ENCODE assay signal across 10 mouse cellular contexts in the genomic region with DNA sequence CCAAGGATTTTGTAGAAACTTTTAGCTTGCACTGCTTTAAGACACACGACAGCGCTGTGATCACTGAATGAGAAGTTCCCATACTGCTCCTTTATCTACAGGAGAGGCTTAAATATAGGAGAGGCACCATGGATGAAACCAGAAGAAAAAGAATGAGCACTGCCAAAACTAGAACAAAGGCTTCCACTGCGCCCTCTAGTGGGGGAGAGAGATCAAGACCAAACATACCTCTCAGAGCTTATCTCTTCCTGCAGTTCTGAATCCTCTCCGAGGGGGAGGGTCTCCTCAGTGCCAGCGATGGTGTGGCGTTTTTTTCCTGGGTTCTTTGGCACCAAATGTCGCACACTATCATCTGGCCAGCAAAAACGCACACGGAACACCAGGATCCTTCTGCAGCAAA. TPM values are rescaled to one million over a fixed set of nuclear protein-coding genes. Genes with fewer than 3 reads are reported as not detected.
DNase-seq lines count a peak whose midpoint lies in the region; ATAC-seq and TF ChIP-seq lines count a peak whose summit lies in the region.
"Had no signal": no experiment of that assay in that cellular context is flagged by ENCODE, and none has a peak within 500 bp of the region (broad histone marks: within the 10 kb centered on the region; RNA-seq: fewer than 3 reads in every experiment).

No protein-coding gene starts in this region.

- TF ChIP-seq CTCF in kidney, adult 2 months (conservative IDR thresholded peaks at IDR 0.05; ENCODE audit: insufficient read depth, insufficient read length, low read depth, low read length) = peak; percentile 35

- H3K4me1 ChIP-seq in kidney, adult 2 months (ENCODE audit: control insufficient read depth, insufficient read depth, low read length) = no peaks in the 10 kb centered on the region
- no peaks in the 10 kb centered on the region for H3K4me1 ChIP-seq in kidney, embryonic 14.5 days (ENCODE audit: control insufficient read depth, insufficient read depth, low read length)
- H3K4me1 ChIP-seq in ES-E14 (ENCODE audit: control insufficient read depth in 2 of 2, insufficient read depth in 2 of 2, low read length in 2 of 2, poor library complexity in 1 of 2) = no peaks in the 10 kb centered on the region
- H3K4me1 ChIP-seq in forebrain, embryonic 12.5 days = no peaks in the 10 kb centered on the region
- H3K4me1 ChIP-seq: embryonic facial prominence, embryonic 13.5 days; hindbrain, embryonic 15.5 days; midbrain, embryonic 13.5 days had no signal

- no peak overlapping the region for H3K4me3 ChIP-seq in kidney, adult 2 months (ENCODE audit: insufficient read depth, low read depth, low read length)
- no peak overlapping the region for H3K4me3 ChIP-seq in kidney, embryonic 14.5 days (ENCODE audit: low read length)
- no peak overlapping the region for H3K4me3 ChIP-seq in ES-E14 (ENCODE audit: insufficient read depth in 1 of 2, low read depth in 1 of 2, low read length in 2 of 2, poor library complexity in 1 of 2, severe bottlenecking in 1 of 2)
- H3K4me3 ChIP-seq in forebrain, embryonic 12.5 days (replicated peaks) = no peak overlapping the region
- H3K4me3 ChIP-seq: embryonic facial prominence, embryonic 13.5 days; hindbrain, embryonic 15.5 days; midbrain, embryonic 13.5 days had no signal

- ATAC-seq in kidney, embryonic 14.5 days (ENCODE audit: low FRiP score, low TSS enrichment) = no peak
- no peak for ATAC-seq in forebrain, embryonic 12.5 days (ENCODE audit: low FRiP score)
- ATAC-seq: midbrain, embryonic 13.5 days had no signal

- H3K27ac ChIP-seq in kidney, adult 2 months (ENCODE audit: insufficient read depth, low read depth, low read length) = no peak overlapping the region
- no peak overlapping the region for H3K27ac ChIP-seq in kidney, embryonic 14.5 days (ENCODE audit: low read depth, low read length)
- H3K27ac ChIP-seq in ES-E14 (ENCODE audit: insufficient read depth, low read depth, low read length, poor library complexity, severe bottlenecking) = no peak overlapping the region
- no peak overlapping the region for H3K27ac ChIP-seq in forebrain, embryonic 12.5 days
- H3K27ac ChIP-seq: embryonic facial prominence, embryonic 13.5 days; hindbrain, embryonic 15.5 days; midbrain, embryonic 13.5 days had no signal

- TF ChIP-seq POLR2A in kidney, adult 2 months (IDR thresholded peaks at IDR 0.05; ENCODE audit: low read depth, low read length) = no peak

- H3K36me3 ChIP-seq in kidney, adult 2 months (ENCODE audit: control insufficient read depth, insufficient read depth, low read length) = no peaks in the 10 kb centered on the region
- no peaks in the 10 kb centered on the region for H3K36me3 ChIP-seq in kidney, embryonic 14.5 days (ENCODE audit: control insufficient read depth, insufficient read depth, low read length)
- H3K36me3 ChIP-seq in ES-E14 (ENCODE audit: control insufficient read depth, insufficient read depth, low read length, poor library complexity, severe bottlenecking) = no peaks in the 10 kb centered on the region
- no peaks in the 10 kb centered on the region for H3K36me3 ChIP-seq in forebrain, embryonic 12.5 days (replicated peaks)
- H3K36me3 ChIP-seq: embryonic facial prominence, embryonic 13.5 days; hindbrain, embryonic 15.5 days; midbrain, embryonic 13.5 days had no signal

- 0 out of 2 replicates have a peak, but pooled peaks cover 2% of the 10 kb centered on the region for H3K9me3 ChIP-seq in kidney, embryonic 14.5 days (ENCODE audit: control insufficient read depth, low read length)
- no peaks in the 10 kb centered on the region for H3K9me3 ChIP-seq in ES-E14 (ENCODE audit: control insufficient read depth, insufficient read depth, low read depth, low read length)
- no peaks in the 10 kb centered on the region for H3K9me3 ChIP-seq in forebrain, embryonic 12.5 days
- H3K9me3 ChIP-seq: embryonic facial prominence, embryonic 13.5 days; hindbrain, embryonic 15.5 days; midbrain, embryonic 13.5 days had no signal

- in situ Hi-C loops in ES-E14 (cut with MboI; ENCODE audit: low sequenced_read_pairs in 2 of 2, unreplicated experiment in 2 of 2) = no loop called here

- H3K27me3 ChIP-seq in kidney, adult 2 months (replicated peaks; ENCODE audit: control insufficient read depth, insufficient read depth, low read length) = no peaks in the 10 kb centered on the region
- H3K27me3 ChIP-seq in kidney, embryonic 14.5 days (ENCODE audit: control insufficient read depth, insufficient read depth, low read length) = no peaks in the 10 kb centered on the region
- H3K27me3 ChIP-seq in forebrain, embryonic 12.5 days = no peaks in the 10 kb centered on the region
- H3K27me3 ChIP-seq: embryonic facial prominence, embryonic 13.5 days; hindbrain, embryonic 15.5 days; midbrain, embryonic 13.5 days had no signal

- no peak overlapping the region for H3K9ac ChIP-seq in kidney, embryonic 14.5 days (ENCODE audit: low read depth, low read length)
- H3K9ac ChIP-seq in ES-E14 (ENCODE audit: insufficient read depth, low read depth, low read length, poor library complexity, severe bottlenecking) = no peak overlapping the region
- no peak overlapping the region for H3K9ac ChIP-seq in forebrain, embryonic 12.5 days
- H3K9ac ChIP-seq: embryonic facial prominence, embryonic 13.5 days; hindbrain, embryonic 15.5 days; midbrain, embryonic 13.5 days had no signal

- DNase-seq in kidney, adult 2 months = peak; percentile 28
- peak; percentile 17 for DNase-seq in ES-E14 (ENCODE audit: low read depth, low spot score)
- peak; percentile 7 for DNase-seq in adipocyte (ENCODE audit: low spot score)
- DNase-seq in kidney, postnatal 4 days = peak; percentile 31 to 35
- DNase-seq in spleen, postnatal 36 days (ENCODE audit: low spot score in 2 of 2) = no peak

- H3K4me2 ChIP-seq in kidney, embryonic 14.5 days (replicated peaks; ENCODE audit: low read depth, low read length) = no peak overlapping the region
- H3K4me2 ChIP-seq in forebrain, embryonic 12.5 days = no peak overlapping the region
- H3K4me2 ChIP-seq: embryonic facial prominence, embryonic 13.5 days; hindbrain, embryonic 15.5 days; midbrain, embryonic 13.5 days had no signal

- 71% methylated on average over 9 of the region's 9 CpGs for WGBS in kidney, adult 2 months
- WGBS in kidney, embryonic 14.5 days = 69% methylated on average over 9 of the region's 9 CpGs
- 71% methylated on average over 9 of the region's 9 CpGs for WGBS in forebrain, embryonic 12.5 days

TF ChIP-seq in ES-E14, 5 proteins besides CTCF, POLR2A, EP300 and RAD21:
- TF ChIP-seq HCFC1 (IDR thresholded peaks at IDR 0.05; ENCODE audit: borderline replicate concordance, insufficient read depth, low read length) (no peak), ZC3H11A (IDR thresholded peaks at IDR 0.05; ENCODE audit: borderline replicate concordance, low read depth, low read length) (no peak), CHD2 (IDR thresholded peaks at IDR 0.05; ENCODE audit: low read depth, low read length) (no peak), ZNF384 (IDR thresholded peaks at IDR 0.05; ENCODE audit: low read depth, low read length) (no peak), MAFK (IDR thresholded peaks at IDR 0.05; ENCODE audit: insufficient read depth, low read depth, low read length) (no peak)

RNA-seq across cellular contexts. Expression of a gene that starts 22.0 kb away (rescaled TPM):
- not detected in 2 replicates for polyA plus RNA-seq in kidney, adult 2 months (2012; rRNA removed)
- polyA plus RNA-seq in kidney, embryonic 14.5 days (2014; fragmentation: Nextera tagmentation; extraction: Ambion mirVana) = not detected in 2 replicates
- not detected in 2 replicates for total RNA-seq in ES-E14 (2012; rRNA removed)
- polyA plus RNA-seq in forebrain, embryonic 12.5 days (2016; fragmentation: Nextera tagmentation; extraction: Ambion mirVana) = not detected in 2 replicates
- polyA plus RNA-seq: embryonic facial prominence, embryonic 13.5 days; hindbrain, embryonic 15.5 days; midbrain, embryonic 13.5 days had no signal

Comparison
In these comparisons a context has a peak if more than half of its experiments do, and no peak if none do; other contexts are left out.
1. DNase-seq: peak in kidney, adult 2 months (single experiment), ES-E14 (single experiment), adipocyte (single experiment) and kidney, postnatal 4 days (2 of 2); none in spleen, postnatal 36 days (0 of 2).